Mouse (Mus musculus) kidney, postnatal 10 days (tissue): ENCODE data around the gene Dph7.

Experiments used
- DNase-seq: peaks from one replicate; pipeline ENCODE4 v3.0.0; 2021; ENCODE audit warnings: mixed read lengths

Gene Dph7

DNA sequence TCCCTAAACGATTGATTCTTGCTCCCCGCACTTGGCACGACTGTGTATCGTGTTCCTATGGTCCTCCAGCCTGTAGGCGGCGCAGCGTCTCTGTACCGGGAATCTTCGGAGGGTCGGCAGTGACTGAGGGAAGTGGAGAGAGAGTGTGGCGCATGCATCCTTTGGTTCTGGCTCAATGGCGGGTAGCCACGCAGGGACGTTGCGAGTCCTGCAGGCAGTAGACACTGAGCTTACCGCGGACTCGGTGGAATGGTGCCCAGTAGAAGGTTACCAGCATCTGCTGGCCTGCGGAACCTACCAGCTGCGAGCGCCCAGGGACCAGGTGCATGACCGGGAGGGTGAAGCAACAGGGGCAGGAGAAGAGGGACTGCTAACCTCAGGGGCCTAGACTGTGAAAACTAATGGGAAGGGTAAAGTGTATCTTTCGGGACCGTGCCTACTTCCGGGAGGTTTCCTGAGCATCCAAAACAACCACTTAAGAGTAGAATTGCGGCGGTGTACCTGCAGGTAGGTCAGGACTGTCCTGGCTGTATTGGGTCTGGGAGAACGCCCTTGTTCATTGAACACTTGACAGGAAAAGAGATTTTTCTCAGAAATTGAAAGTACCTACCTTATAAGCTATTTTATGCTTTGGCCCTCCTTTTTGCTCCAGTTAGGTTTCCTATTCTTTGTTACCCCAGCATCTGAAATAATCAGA lies at the start of gene Dph7:
TSS of gene Dph7 (plus strand) at position 97 of the 697 bp plus-strand sequence.
- peak; percentile 91 for DNase-seq

DNA sequence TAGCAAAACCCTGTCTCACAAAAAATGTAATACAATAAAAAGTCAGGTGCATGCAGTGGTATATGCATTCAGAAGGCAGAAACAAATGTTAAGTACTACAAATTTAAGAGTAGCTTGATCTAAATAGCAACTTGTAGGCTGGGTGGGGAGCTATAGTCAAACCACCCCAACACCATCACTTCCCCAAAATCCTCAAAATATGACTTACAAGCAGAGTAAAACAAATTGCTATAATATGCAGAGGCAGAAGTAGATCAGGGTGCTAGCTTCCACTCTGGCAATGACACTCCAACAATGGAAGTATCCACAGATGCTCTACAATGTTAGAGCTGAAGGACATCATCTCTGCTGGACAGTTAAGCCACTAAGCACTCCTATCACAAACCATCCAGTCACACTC lies 49.6 kb upstream of the Dph7 start:
- DNase-seq = no peak

- DNase-seq = no peak
Observed at GRCm38 (mm10) chr2:24914762-24915161, 47.4 kb upstream of the Dph7 start.

- DNase-seq = peak; percentile 97
Observed at GRCm38 (mm10) chr2:24918930-24919838, 43.0 kb upstream of the Dph7 start, which contains the start of gene Ehmt1. Ehmt1 (minus strand) TSS chr2:24919614.

GRCm38 (mm10) chr2:24919839-24920175 lies 42.4 kb upstream of the Dph7 start:
- no peak for DNase-seq

DNA sequence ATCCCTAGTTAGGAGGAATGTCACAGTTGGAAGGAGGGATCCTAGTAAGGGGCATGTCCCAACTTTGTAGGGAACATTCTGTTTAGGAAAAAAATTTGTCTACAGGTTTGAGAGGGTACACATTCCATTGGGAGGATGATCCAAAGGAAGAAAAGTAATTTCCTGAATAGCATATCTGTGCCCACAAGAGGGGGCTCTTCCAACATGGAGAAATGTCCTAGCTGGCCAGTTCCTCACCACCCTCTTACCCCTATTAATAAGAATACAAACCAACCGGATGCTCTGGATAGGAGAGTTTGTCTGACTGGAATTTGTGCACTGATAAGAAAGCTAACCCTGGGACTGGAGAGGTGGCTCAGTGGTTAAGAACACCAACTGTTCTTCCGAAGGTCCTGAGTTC lies 38.6 kb upstream of the Dph7 start:
- no peak for DNase-seq

DNA sequence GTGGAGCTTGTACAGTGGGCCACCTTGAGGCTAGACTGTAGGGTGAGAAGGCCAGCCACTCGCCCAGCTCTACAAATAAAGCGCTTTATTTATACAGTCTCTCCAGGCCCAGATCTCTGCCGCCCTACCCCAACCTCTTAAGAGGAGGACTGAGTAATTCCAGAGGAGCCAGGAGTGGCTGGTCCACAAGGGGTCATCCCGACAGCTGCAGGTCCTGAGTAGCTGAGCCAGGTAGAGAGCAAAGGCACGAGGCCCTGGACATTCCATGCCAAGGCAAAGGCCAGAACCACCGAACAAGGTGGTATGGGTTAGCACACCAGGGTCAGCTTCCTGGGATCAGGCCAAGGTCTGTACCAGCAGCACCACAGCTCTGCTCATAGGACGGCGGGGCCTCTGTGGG lies 36.9 kb upstream of the Dph7 start:
- no peak for DNase-seq

- no peak for DNase-seq
Observed at GRCm38 (mm10) chr2:24926345-24926964, 35.7 kb upstream of the Dph7 start.

DNA sequence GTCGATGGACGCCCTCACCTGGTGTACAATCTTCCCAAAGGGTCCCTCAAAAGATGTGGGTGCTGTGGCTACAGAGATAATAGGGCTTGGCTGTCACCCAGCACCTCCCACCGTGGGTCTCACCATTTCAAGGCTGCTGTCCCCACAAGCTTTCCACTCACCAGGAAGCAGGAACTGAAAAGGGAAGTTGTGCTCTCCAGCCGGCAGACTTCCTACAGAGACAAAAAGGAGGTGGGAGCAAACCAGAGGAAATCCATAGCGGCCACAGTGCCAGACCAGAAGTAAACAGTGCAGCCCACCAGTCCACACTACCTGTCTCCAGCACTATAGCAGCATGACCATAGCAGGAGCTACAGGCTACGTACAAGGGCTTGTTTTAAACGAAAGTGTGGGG lies 35.2 kb upstream of the Dph7 start:
- no peak for DNase-seq

DNA sequence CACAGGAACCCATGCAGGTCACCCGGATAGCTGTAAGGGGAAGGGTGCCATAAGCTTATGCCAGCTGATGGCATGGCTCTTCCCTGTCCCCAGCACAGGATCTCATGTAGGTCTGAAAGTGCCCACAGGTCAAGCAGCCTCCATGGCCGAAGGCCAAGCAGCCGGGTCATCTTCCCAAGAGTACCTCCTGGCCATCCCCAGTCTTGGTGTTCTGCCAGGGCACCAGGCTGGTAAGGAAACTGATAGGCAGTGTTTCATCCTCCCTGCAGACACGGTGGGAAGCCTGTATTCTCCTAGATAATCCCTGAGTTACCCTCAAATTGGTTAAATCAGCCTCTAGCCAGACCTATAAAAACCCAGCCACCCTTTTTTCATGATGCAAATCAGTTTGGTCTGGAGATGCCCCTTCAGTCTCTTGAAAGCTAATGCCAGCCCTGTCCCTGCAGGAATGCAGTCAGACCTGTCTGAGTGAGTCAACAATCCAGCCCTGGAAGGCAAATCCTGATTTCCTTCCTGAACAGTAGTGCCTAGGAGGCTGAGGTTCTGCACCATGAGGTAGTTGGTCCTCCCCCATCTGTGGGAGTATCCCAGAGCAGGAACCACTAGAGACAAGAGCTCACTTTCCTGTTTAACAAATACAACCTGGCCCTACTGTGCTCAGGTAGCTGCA lies 34.3 kb upstream of the Dph7 start:
- DNase-seq = peak; percentile 63

- DNase-seq = no peak
Observed at GRCm38 (mm10) chr2:24929119-24929518, 33.1 kb upstream of the Dph7 start.

DNA sequence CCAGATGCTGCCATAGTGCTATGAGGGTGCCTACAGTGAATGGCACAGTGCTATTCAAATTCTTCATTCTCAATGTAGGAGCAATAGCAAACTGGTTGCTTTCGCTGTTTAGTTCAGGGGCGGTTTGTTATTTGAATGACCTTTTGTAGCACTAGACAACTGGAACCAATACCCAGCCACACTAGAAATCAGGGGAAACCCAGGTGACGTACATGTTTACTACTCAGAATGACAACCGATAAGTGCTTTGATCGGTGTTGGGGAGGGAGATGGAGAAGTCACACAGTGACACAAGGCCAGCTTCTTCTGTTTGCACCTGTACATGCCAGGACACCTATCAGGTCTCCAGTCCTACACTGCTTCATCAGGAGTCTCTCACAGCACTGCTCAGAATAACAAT lies 32.6 kb upstream of the Dph7 start:
- no peak for DNase-seq

GRCm38 (mm10) chr2:24934441-24934963 lies 27.7 kb upstream of the Dph7 start:
- DNase-seq = no peak

DNA sequence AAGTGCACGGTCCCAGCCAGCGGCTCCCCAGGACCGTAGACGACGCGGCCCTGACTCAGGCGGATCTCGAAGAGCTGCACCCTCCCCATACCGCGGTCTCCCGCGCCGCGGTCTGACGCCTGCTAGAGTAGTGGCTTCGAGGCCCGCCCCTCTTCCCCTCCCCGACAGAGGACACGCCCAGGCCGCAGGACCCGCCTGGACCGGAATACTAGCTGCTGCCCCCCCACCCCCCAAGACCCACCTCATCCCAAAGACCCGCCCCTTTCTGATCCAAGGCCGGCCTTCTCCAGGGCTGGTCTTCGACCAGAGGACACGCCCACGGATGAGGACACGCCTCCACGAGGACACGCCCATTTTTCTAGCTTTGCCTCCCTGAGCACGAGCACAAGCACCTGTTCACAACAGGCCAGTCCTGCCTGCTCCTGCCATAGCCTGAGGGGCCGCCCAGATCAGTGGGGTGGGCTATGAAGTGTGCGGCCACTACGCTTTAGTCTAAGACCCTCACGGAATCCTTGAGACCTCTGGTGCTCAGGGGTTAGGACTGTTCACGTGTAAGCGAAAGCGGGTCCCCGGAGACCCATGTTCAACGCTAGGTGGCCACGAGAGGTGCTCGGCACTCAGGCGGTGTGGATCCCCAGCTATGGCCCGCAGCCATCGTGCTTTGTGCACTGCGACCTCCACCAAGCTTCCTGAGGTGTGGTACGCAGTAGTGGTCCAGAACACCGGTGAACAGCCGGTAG lies 27.0 kb upstream of the Dph7 start, which contains the start of gene Arrdc1:
TSS of gene Arrdc1 (minus strand) at position 196 of the 740 bp plus-strand sequence.
- peak; percentile 96 for DNase-seq

DNA sequence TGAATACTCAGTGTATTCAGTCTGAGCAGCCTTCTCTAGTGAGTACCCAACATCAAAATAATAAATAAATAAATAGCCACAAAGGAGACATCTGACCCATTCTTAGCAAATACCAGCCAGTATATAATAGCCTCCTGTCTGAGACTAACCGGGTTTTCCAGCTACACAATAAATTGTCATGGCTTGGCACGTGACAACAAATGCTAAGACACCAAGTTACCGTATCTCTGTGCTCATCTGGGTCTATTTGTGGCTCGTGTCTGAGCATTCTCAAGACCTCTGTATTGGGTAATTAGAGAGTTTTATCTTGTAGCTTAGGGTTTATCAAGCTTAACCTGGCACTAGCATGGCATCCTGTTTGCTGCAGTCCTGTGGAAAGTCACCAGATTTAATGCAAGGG lies 20.1 kb upstream of the Dph7 start:
- no peak for DNase-seq

- peak; percentile 58 for DNase-seq
Observed at GRCm38 (mm10) chr2:24944304-24944703, 17.9 kb upstream of the Dph7 start.

DNA sequence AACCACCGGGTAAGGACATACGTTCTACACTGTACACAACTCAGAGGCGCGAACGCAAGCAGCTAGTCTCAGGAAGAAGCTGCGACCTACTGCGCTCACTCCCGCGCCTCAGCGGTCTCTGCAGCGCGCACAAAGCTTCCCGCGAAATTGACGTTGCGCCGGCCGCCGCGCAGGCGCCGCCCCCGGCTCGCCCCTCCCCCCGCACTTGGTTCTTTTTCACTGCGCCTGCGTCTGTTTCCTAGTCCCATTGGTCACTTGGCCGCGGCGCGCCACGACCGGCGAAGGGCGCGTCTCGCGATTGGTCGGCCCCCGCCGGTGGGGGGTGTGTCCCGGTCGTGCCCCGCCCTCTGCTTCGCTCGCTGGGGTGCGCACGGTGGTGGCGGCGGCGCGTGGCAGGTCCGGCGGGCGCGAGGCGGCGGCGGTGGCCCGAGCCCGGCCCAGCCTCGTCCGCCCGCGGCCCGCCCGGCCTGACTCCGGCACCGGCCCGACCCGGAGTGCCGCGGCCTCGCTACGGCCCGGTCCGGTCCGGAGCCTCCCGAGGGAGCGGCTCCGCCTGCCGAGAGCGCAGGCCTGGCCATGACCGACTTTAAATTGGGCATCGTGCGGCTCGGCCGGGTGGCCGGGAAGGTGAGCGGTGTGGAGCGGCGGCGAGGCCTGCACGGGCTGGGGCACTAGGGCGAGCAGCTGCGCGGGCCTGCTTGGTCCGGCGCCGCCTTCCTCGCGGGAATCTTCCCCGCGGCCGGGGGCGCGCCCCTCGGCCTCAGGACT lies 12.6 kb upstream of the Dph7 start, which contains the start of gene Zmynd19:
TSS of gene Zmynd19 (plus strand) at position 372 of the 768 bp plus-strand sequence.
- peak; percentile 99 for DNase-seq

DNA sequence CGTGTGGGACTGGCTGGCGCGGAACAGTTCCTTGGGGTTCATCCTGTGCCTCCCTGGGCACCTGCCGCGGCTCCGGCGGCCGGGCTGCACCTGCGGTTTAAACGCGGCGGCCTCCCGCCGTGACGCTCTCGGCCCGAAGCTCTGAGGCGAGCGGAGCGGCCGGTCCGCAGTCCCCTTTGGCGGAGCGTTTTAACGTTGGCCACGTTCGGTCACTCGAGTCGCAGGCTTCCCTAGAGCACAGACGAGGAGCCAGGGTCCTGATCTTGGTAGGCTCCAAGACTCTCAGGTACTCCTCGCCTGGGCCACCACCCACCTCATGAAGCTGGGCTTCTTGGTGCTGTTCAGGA lies 12.0 kb upstream of the Dph7 start:
- DNase-seq = no peak

DNA sequence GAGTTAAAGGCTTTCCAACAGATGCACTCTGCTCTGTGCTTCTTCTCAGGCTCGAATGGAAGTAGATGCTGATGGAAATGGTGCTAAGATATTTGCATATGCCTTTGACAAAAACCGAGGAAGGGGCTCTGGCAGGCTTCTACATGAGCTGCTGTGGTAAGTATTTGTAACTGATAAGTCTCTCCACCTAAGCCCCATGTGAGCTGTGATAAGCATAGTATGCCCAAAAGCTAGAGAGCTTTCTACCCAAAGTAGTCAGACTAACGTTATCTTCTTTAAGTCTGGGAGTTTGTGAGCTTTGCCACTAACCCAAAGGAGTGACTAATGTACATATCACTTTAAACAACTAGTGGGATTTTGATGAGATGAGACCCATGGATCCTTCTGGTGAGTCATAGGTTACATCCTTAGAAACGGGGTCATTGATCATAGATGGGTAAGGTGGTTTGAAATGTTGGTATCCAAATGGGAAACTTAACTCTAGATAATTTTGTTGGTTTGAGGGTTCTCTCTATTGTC lies 9.6 kb upstream of the Dph7 start:
- DNase-seq = no peak

GRCm38 (mm10) chr2:24960910-24961309 lies 1.3 kb upstream of the Dph7 start:
- DNase-seq = peak; percentile 61

DNA sequence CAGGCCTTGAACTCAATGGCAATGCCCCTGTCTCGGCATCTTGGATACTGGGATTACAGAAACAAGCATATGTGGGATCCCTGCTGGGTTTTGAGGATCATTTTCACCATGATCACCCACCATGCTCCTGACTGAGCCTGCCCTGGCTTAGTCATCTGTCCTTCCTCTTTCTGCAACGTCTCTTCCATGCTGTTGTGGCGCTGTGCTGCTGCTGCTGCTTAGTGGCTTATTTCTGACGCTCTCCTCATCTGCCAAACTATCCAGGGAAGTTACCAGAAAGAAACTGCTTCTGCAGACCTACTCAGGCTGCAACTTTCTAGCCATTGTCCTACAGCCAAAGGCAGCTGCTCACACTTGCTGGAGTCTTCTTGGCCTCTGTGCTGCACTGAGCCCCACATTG lies 8.2 kb downstream of the Dph7 start:
- no peak for DNase-seq
